Mouse (Mus musculus) neural tube, embryonic 10.5 days (tissue): ENCODE measurements around the gene Thop1.
"Not testable (repeated sequence)": the region's sequence is repeated elsewhere in the genome, so short reads cannot be mapped to it uniquely, and the experiment has no call there.

Experiments used
- DNase-seq: peaks from one replicate; pipeline ENCODE4 v3.0.0-alpha.2; 2017; ENCODE audit warnings: low spot score; ENCODE audit errors: extremely low spot score

The Thop1 gene

GRCm38 (mm10) chr10:81069836-81070235 lies at the start of gene Thop1:
Thop1 (plus strand) TSS chr10:81070035.
- DNase-seq, result peak; percentile 99

- no peak for DNase-seq
Observed at GRCm38 (mm10) chr10:81020207-81020606, 49.6 kb upstream of the Thop1 start.

- no peak for DNase-seq
Observed at GRCm38 (mm10) chr10:81021547-81022110, 48.2 kb upstream of the Thop1 start.

- no peak for DNase-seq
Observed at GRCm38 (mm10) chr10:81022744-81023143, 47.1 kb upstream of the Thop1 start.

- DNase-seq, result no peak
Observed at GRCm38 (mm10) chr10:81024346-81024937, 45.4 kb upstream of the Thop1 start.

GRCm38 (mm10) chr10:81025047-81025621 lies 44.7 kb upstream of the Thop1 start:
- no peak for DNase-seq

GRCm38 (mm10) chr10:81025639-81026275 lies 44.1 kb upstream of the Thop1 start, which contains the start of gene Diras1:
Diras1 (minus strand) TSS chr10:81025662.
- no peak for DNase-seq

GRCm38 (mm10) chr10:81026857-81027256 lies 43.0 kb upstream of the Thop1 start:
- no peak for DNase-seq

GRCm38 (mm10) chr10:81027331-81027730 lies 42.5 kb upstream of the Thop1 start:
- DNase-seq, result no peak

- no peak for DNase-seq
Observed at GRCm38 (mm10) chr10:81028219-81028618, 41.6 kb upstream of the Thop1 start.

- DNase-seq, result no peak
Observed at GRCm38 (mm10) chr10:81029031-81029430, 40.8 kb upstream of the Thop1 start.

- DNase-seq, result no peak
Observed at GRCm38 (mm10) chr10:81033586-81033985, 36.2 kb upstream of the Thop1 start.

- DNase-seq, result no peak
Observed at GRCm38 (mm10) chr10:81036251-81036650, 33.6 kb upstream of the Thop1 start.

GRCm38 (mm10) chr10:81036988-81037580 lies 32.8 kb upstream of the Thop1 start, which contains the start of gene Slc39a3:
Slc39a3 (minus strand) TSS chr10:81037426.
- DNase-seq, result peak; percentile 97

- DNase-seq, result peak; percentile 77
Observed at GRCm38 (mm10) chr10:81041458-81042175, 28.2 kb upstream of the Thop1 start.

GRCm38 (mm10) chr10:81045246-81045645 lies 24.6 kb upstream of the Thop1 start:
- not testable (repeated sequence) for DNase-seq

- DNase-seq, result no peak
Observed at GRCm38 (mm10) chr10:81050645-81051044, 19.2 kb upstream of the Thop1 start.

- DNase-seq, result no peak
Observed at GRCm38 (mm10) chr10:81051133-81051532, 18.7 kb upstream of the Thop1 start.

- DNase-seq, result no peak
Observed at GRCm38 (mm10) chr10:81052577-81052976, 17.3 kb upstream of the Thop1 start.

GRCm38 (mm10) chr10:81055169-81055568 lies 14.7 kb upstream of the Thop1 start:
- DNase-seq, result no peak

- not testable (repeated sequence) for DNase-seq
Observed at GRCm38 (mm10) chr10:81055802-81056340, 14.0 kb upstream of the Thop1 start.
